Mouse (Mus musculus) layer of hippocampus, adult 2 months (tissue): Measurements from ENCODE around the gene Cdk18. TPM values are rescaled to one million over a fixed set of nuclear protein-coding genes. Genes with fewer than 3 reads are reported as not detected.

Source experiments
- DNase-seq, 2 experiments: peaks; one replicate each; pipeline ENCODE4 v3.0.0; 2022; ENCODE audit warnings: low spot score in 2 of 2
- H3K27ac ChIP-seq: fragments of 200-600 bp; 2 replicates; pipeline ENCODE4 v1.8.1; 2022
- H3K4me3 ChIP-seq: fragments of 200-600 bp; 2 replicates; pipeline ENCODE4 v1.8.1; 2022; ENCODE audit warnings: mild to moderate bottlenecking
- CTCF ChIP-seq: fragments of 200-600 bp; conservative IDR thresholded peaks from 2 replicates; pipeline ENCODE4 v1.8.1; 2022; ENCODE audit warnings: antibody characterized with exemption, mild to moderate bottlenecking, moderate library complexity
- total RNA-seq, 2 experiments: library from RNA; stranded (reverse); gene quantifications; 2 replicates each; pipeline ENCODE4 v1.2.3; 2021

Cdk18 gene
- total RNA-seq, 2 experiments from 2014 or later, result 21.7 to 23.7 TPM

GRCm38 (mm10) chr1:132123420-132124014 lies 16.0 kb downstream of the Cdk18 start:
- TF ChIP-seq CTCF, result no peak
- H3K27ac ChIP-seq, result peak overlapping the region; percentile 39; the same call in 1 of the 2 replicates
- no peak overlapping the region for H3K4me3 ChIP-seq

GRCm38 (mm10) chr1:132121895-132122294 lies 17.6 kb downstream of the Cdk18 start:
- DNase-seq, result peak; percentile 42 to 62
- TF ChIP-seq CTCF, result no peak

More at GRCm38 (mm10) chr1:132123420-132124014, 16.0 kb downstream of the Cdk18 start:
- DNase-seq, result no peak

GRCm38 (mm10) chr1:132121236-132121635 lies 18.2 kb downstream of the Cdk18 start:
- no peak overlapping the region for H3K4me3 ChIP-seq
- TF ChIP-seq CTCF, result peak; percentile 95
- DNase-seq, result peak; percentile 78 to 91
- H3K27ac ChIP-seq, result peak overlapping the region; percentile 53; the same call in 1 of the 2 replicates

More at GRCm38 (mm10) chr1:132121895-132122294, 17.6 kb downstream of the Cdk18 start:
- peak overlapping the region; percentile 3; the same call in 1 of the 2 replicates for H3K27ac ChIP-seq
- H3K4me3 ChIP-seq, result no peak overlapping the region

GRCm38 (mm10) chr1:132116606-132117005 lies 22.9 kb downstream of the Cdk18 start:
- peak; percentile 94 for TF ChIP-seq CTCF
- peak; percentile 54 to 82 for DNase-seq
- no peak overlapping the region for H3K4me3 ChIP-seq

GRCm38 (mm10) chr1:132113098-132113497 lies 26.4 kb downstream of the Cdk18 start:
- no peak for DNase-seq
- no peak for TF ChIP-seq CTCF
- H3K27ac ChIP-seq, result no peak overlapping the region
- no peak overlapping the region for H3K4me3 ChIP-seq

More at GRCm38 (mm10) chr1:132116606-132117005, 22.9 kb downstream of the Cdk18 start:
- no peak overlapping the region for H3K27ac ChIP-seq

GRCm38 (mm10) chr1:132112426-132112825 lies 27.1 kb downstream of the Cdk18 start:
- no peak for TF ChIP-seq CTCF
- Histone ChIP-seq H3K27ac (no peak overlapping the region), H3K4me3 (no peak overlapping the region)
- no peak for DNase-seq

GRCm38 (mm10) chr1:132111411-132111810 lies 28.1 kb downstream of the Cdk18 start:
- DNase-seq, result no peak
- H3K27ac ChIP-seq, result no peak overlapping the region
- no peak for TF ChIP-seq CTCF

GRCm38 (mm10) chr1:132109368-132109767 lies 30.1 kb downstream of the Cdk18 start:
- no peak for DNase-seq
- no peak overlapping the region for H3K4me3 ChIP-seq
- no peak overlapping the region for H3K27ac ChIP-seq
- TF ChIP-seq CTCF, result peak; percentile 70

More at GRCm38 (mm10) chr1:132111411-132111810, 28.1 kb downstream of the Cdk18 start:
- no peak overlapping the region for H3K4me3 ChIP-seq

- H3K27ac ChIP-seq, result no peak overlapping the region
- no peak for DNase-seq
- no peak for TF ChIP-seq CTCF
- no peak overlapping the region for H3K4me3 ChIP-seq
These were observed 35.1 kb downstream of the Cdk18 start for GRCm38 (mm10) chr1:132104353-132104752.

GRCm38 (mm10) chr1:132101953-132102697 lies 37.4 kb downstream of the Cdk18 start:
- no peak for DNase-seq
- Histone ChIP-seq H3K27ac (no peak overlapping the region), H3K4me3 (no peak overlapping the region)
- TF ChIP-seq CTCF, result no peak

GRCm38 (mm10) chr1:132099775-132100174 lies 39.7 kb downstream of the Cdk18 start:
- no peak for DNase-seq
- Histone ChIP-seq H3K27ac (peak overlapping the region; percentile 61), H3K4me3 (no peak overlapping the region)
- no peak for TF ChIP-seq CTCF

GRCm38 (mm10) chr1:132099016-132099415 lies 40.5 kb downstream of the Cdk18 start:
- H3K27ac ChIP-seq, result peak overlapping the region; percentile 61
- no peak for TF ChIP-seq CTCF
- H3K4me3 ChIP-seq, result no peak overlapping the region
- DNase-seq, result peak in 1 of 2 experiments; percentile 20

GRCm38 (mm10) chr1:132098076-132098475 lies 41.4 kb downstream of the Cdk18 start:
- Histone ChIP-seq H3K4me3 (no peak overlapping the region), H3K27ac (no peak overlapping the region)
- TF ChIP-seq CTCF, result no peak
- DNase-seq, result no peak
